Mouse (Mus musculus) stomach, embryonic 14.5 days (tissue): ENCODE data around the gene Mul1. TPM values are rescaled to one million over a fixed set of nuclear protein-coding genes. Genes with fewer than 3 reads are reported as not detected.
A peak's percentile ranks its signal among the peaks of the same experiment; 100 is the strongest.

Experiments
- ATAC-seq: fragments of 200-750 bp; cut with Nextera tagmentation; 2 replicates; pipeline ENCODE4 v1.8.0; 2017; ENCODE audit warnings: low read depth, moderate TSS enrichment; ENCODE audit not compliant: insufficient number of reproducible peaks, insufficient read depth, low FRiP score
- H3K27ac ChIP-seq: fragments of 300-500 bp; sonication (generic); 2 replicates; pipeline ENCODE4 v1.5.1; 2014; ENCODE audit warnings: mild to moderate bottlenecking, low read length, moderate library complexity, mixed read lengths
- H3K27me3 ChIP-seq: fragments of 300-500 bp; sonication (generic); 2 replicates; pipeline ENCODE4 v1.6.1; 2014; ENCODE audit warnings: low read length, control low read depth, mixed read lengths; ENCODE audit not compliant: control insufficient read depth, insufficient read depth
- H3K36me3 ChIP-seq: fragments of 300-500 bp; sonication (generic); 2 replicates; pipeline ENCODE4 v1.6.1; 2014; ENCODE audit warnings: mild to moderate bottlenecking, control low read depth, low read length, moderate library complexity, mixed read lengths; ENCODE audit not compliant: control insufficient read depth, insufficient read depth
- H3K4me1 ChIP-seq: fragments of 300-500 bp; sonication (generic); 2 replicates; pipeline ENCODE4 v1.6.1; 2014; ENCODE audit warnings: low read length, control low read depth, mixed read lengths; ENCODE audit not compliant: control insufficient read depth, insufficient read depth
- H3K4me2 ChIP-seq: fragments of 300-500 bp; sonication (generic); replicated peaks from 2 replicates; pipeline ENCODE4 v1.6.1; 2014; ENCODE audit warnings: low read depth, low read length, control low read depth
- H3K4me3 ChIP-seq: fragments of 300-500 bp; sonication (generic); 2 replicates; pipeline ENCODE4 v1.5.1; 2014; ENCODE audit warnings: low read depth, low read length, control low read depth
- H3K9ac ChIP-seq: fragments of 300-500 bp; sonication (generic); replicated peaks from 2 replicates; pipeline ENCODE4 v1.6.1; 2014; ENCODE audit warnings: low read depth, mild to moderate bottlenecking, control low read depth, low read length, moderate library complexity, mixed read lengths
- H3K9me3 ChIP-seq: fragments of 300-500 bp; sonication (generic); 2 replicates; pipeline ENCODE4 v1.6.1; 2016; ENCODE audit warnings: low read depth, low read length, control low read depth; ENCODE audit not compliant: control insufficient read depth
- WGBS: fragments of 180-500 bp; shearing (Covaris S2); extraction: QIAGEN DNeasy Blood & Tissue Kit; methylation state at CpG from one replicate; pipeline ENCODE4 v1.1.7; 2014; 5-methylcytosine and 5-hydroxymethylcytosine counted together
- polyA plus RNA-seq: library from polyadenylated mRNA; unstranded; fragments of >200 nt; fragmentation: Nextera tagmentation; extraction: Ambion mirVana; gene quantifications from 2 replicates; pipeline ENCODE4 v1.2.1, GENCODE M21; 2014

Gene Mul1
- polyA plus RNA-seq = 17.6 and 19.4 TPM in 2 replicates

DNA sequence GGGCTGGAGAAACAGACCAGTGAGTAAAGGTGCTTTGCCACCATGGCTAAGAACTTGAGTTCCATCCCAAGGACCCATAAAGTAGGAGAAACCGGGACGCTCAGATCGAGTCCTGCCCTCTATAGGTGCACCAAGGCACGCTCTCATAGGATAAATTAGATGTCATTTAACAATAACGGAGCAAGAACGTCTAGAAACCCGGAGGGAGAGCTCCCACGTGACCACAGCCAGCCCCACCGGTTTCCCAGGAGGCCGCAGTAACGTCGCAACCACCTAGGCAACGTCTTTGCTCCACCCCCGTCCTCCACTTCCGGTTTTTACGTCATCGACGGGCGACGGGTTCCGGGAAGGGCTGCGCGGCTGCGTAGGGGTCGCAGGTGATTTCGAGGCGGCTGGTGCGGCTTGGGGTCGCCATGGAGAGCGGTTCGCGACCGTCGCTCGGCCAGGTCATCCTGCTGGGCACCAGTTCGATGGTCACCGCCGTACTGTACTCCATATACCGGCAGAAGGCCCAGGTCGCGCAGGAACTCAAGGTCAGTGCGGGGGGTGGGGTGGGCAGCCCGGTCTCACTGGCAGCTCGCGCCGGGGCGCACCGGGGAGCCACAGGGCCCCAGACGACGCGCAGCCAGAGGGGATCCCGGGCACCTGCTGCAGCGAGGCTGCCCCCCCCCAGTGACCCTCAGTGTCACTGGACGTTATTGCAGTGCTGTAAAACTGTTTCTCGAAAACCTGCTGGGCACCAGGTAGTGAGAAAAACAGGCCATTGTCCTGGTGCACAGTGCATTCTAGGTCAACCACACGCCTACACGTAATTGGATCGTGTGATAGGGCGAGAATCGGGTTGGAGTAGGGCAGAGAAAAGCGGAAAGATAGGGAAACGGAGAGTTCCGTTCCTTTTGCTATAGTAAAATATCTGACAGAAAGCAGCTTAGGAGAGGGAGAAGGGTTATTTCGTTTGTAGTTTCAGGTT, at the start of gene Mul1:
Gene Mul1, plus strand, starts transcription at position 325 of the 970 bp plus-strand sequence.
- H3K4me1 ChIP-seq = peaks cover 9% of the 10 kb centered on the region
- H3K9me3 ChIP-seq = no peaks in the 10 kb centered on the region
- H3K27ac ChIP-seq = peak within 1 kb of the TSS; percentile 48
- 1% methylated on average over 64 of the region's 64 CpGs for WGBS
- H3K4me3 ChIP-seq = peak within 1 kb of the TSS; percentile 98
- ATAC-seq = peak; percentile 91
- peak within 1 kb of the TSS; percentile 89 for H3K4me2 ChIP-seq
- H3K36me3 ChIP-seq = peaks cover 29% of the 10 kb centered on the region
- no peaks in the 10 kb centered on the region for H3K27me3 ChIP-seq
- peak within 1 kb of the TSS; percentile 89 for H3K9ac ChIP-seq

DNA sequence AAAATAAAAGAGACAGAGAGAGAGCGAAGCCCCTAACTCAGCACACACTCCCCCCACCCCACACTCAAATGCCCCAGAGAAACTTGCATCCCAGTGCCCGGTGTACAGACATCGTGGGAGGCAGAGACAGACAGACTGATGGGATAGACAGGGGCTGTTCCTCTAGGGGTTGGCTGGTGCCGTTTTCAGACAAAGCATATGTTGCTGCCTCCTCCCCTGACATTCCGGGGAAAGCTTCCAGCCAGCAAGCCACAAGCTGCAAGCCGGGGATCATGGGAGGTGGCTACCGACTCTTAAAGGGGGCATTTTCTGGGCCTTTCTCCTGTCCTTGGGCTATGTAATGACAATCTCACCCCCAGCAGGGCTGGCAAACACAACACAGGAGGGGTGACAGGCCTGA, 40.8 kb upstream of the Mul1 start:
- no peaks in the 10 kb centered on the region for H3K36me3 ChIP-seq
- ATAC-seq = no peak
- no peak overlapping the region for H3K27ac ChIP-seq
- H3K4me1 ChIP-seq = peaks cover 10% of the 10 kb centered on the region; the same call in 1 of the 2 replicates
- no peak overlapping the region for H3K4me3 ChIP-seq
- H3K4me2 ChIP-seq = no peak overlapping the region
- no peaks in the 10 kb centered on the region for H3K9me3 ChIP-seq
- no peak overlapping the region for H3K9ac ChIP-seq
- WGBS = 54% methylated on average over 7 of the region's 7 CpGs
- H3K27me3 ChIP-seq = peaks cover 38% of the 10 kb centered on the region

GRCm38 (mm10) chr4:138395087-138395970, 39.1 kb upstream of the Mul1 start:
- peak overlapping the region; percentile 57 for H3K4me2 ChIP-seq
- peaks cover 40% of the 10 kb centered on the region for H3K27me3 ChIP-seq
- no peak overlapping the region for H3K27ac ChIP-seq
- H3K36me3 ChIP-seq = no peaks in the 10 kb centered on the region
- WGBS = under 1% methylated on average over 99 of the region's 103 CpGs
- H3K9me3 ChIP-seq = no peaks in the 10 kb centered on the region
- ATAC-seq = no peak
- peak overlapping the region; percentile 30 for H3K4me3 ChIP-seq
- H3K4me1 ChIP-seq = peaks cover 10% of the 10 kb centered on the region; the same call in 1 of the 2 replicates
- no peak overlapping the region for H3K9ac ChIP-seq

DNA sequence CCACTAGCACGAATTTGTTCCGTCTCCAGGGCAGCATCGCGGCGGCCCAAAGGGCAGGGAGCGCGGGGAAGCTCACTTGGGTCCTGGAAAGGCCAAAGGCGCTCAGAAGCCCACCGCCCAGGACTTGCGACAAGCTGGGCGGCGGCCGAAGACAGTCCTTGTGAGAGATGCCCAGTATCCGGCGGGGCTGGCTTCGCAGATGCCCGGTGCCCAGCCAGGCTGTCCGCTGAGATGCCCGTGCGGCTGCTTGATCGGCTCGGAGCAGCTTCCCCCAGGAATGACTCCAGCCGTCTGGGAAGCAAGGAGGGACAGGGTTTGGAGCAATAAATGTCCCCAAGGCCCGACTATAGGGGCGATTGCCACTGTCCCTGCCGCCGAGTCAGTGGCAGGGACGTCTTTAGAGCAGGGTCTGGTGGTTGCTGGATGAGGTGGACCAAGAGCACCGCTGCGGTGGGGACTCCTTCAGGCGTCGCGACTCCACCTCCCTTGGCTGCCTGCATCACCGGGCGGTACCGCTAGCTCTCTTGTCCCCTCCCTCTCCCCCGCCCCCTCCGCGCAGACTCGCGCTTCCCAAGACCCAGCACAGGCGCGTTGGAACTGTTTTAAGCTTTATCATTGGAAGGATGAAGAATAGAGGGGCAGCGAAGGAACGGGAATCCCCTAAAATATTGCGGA, 38.4 kb upstream of the Mul1 start, which contains the start of gene Fam43b:
Gene Fam43b, minus strand, starts transcription at position 558 of the 675 bp plus-strand sequence.
- WGBS = 1% methylated on average over 46 of the region's 46 CpGs
- ATAC-seq = no peak
- Histone ChIP-seq H3K4me1 (peaks cover 10% of the 10 kb centered on the region; the same call in 1 of the 2 replicates), H3K27me3 (peaks cover 40% of the 10 kb centered on the region), H3K36me3 (no peaks in the 10 kb centered on the region), H3K4me3 (peak within 1 kb of the TSS; percentile 30), H3K27ac (no peak within 1 kb of the TSS), H3K9ac (no peak within 1 kb of the TSS), H3K4me2 (peak within 1 kb of the TSS; percentile 57), H3K9me3 (no peaks in the 10 kb centered on the region)

DNA sequence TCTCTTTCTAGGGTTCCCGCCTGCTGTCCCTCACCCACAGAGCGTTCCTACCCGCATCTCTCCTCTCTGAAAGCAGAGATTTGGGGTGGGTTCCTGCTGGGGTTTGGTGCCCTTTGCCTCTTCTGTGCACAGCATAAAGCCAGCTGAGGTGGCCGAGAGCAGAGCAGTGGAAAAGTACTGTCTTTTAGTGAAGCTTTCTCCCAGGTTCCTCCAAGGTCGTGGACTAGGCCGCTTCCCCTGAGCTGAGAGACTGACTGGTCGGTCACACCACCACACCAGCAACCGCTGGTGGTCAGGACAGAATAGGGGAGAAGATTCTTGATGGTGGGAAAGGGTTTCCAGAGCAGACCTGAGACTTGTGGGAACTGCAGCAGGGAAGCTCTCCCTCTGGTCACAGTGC, 37.8 kb upstream of the Mul1 start:
- no peak overlapping the region for H3K9ac ChIP-seq
- peaks cover 40% of the 10 kb centered on the region for H3K27me3 ChIP-seq
- peaks cover 10% of the 10 kb centered on the region; the same call in 1 of the 2 replicates for H3K4me1 ChIP-seq
- no peak overlapping the region for H3K27ac ChIP-seq
- peak overlapping the region; percentile 30 for H3K4me3 ChIP-seq
- no peaks in the 10 kb centered on the region for H3K36me3 ChIP-seq
- H3K9me3 ChIP-seq = no peaks in the 10 kb centered on the region
- peak overlapping the region; percentile 57 for H3K4me2 ChIP-seq
- 10% methylated on average over 8 of the region's 8 CpGs for WGBS
- ATAC-seq = no peak

DNA sequence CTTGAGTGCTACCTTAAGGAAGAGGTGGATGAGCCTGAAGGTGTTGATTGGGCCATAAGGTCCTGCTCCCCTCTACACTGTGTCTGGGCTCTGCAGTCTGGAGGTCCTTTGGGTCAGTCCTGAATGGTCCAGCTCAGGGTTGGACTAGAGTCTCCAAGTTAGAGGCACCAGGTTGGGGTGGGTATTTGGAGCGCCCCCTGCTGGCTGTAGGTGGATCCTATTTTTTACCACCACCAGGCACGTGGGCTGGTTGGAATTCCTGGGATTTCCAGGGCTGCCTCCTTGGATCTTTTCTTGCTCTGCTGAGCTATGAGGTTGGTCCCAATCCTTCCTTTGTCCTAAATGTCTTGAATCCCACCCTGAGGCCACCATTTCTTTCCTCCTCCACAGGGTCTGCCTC, 29.7 kb upstream of the Mul1 start:
- no peaks in the 10 kb centered on the region for H3K36me3 ChIP-seq
- WGBS = 3% methylated on average over 2 of the region's 2 CpGs
- no peak overlapping the region for H3K27ac ChIP-seq
- H3K9me3 ChIP-seq = no peaks in the 10 kb centered on the region
- no peak for ATAC-seq
- H3K4me3 ChIP-seq = no peak overlapping the region
- H3K4me1 ChIP-seq = no peaks in the 10 kb centered on the region
- no peaks in the 10 kb centered on the region for H3K27me3 ChIP-seq
- H3K4me2 ChIP-seq = no peak overlapping the region
- H3K9ac ChIP-seq = no peak overlapping the region

GRCm38 (mm10) chr4:138407479-138408194, 26.8 kb upstream of the Mul1 start:
- WGBS = 64% methylated on average over 12 of the region's 13 CpGs
- no peak overlapping the region for H3K9ac ChIP-seq
- no peak overlapping the region for H3K4me3 ChIP-seq
- H3K27me3 ChIP-seq = no peaks in the 10 kb centered on the region
- H3K9me3 ChIP-seq = no peaks in the 10 kb centered on the region
- no peaks in the 10 kb centered on the region for H3K36me3 ChIP-seq
- no peak overlapping the region for H3K27ac ChIP-seq
- no peaks in the 10 kb centered on the region for H3K4me1 ChIP-seq
- no peak overlapping the region for H3K4me2 ChIP-seq
- no peak for ATAC-seq
